Mouse (Mus musculus) embryo, embryonic 11 days (tissue): ENCODE results near the gene Gm6812.
"Not testable (repeated sequence)": the region's sequence is repeated elsewhere in the genome, so short reads cannot be mapped to it uniquely, and the experiment has no call there.

Experiments
- DNase-seq: peaks from one replicate; pipeline ENCODE4 v3.0.0-alpha.2; 2015

Gene Gm6812

DNA sequence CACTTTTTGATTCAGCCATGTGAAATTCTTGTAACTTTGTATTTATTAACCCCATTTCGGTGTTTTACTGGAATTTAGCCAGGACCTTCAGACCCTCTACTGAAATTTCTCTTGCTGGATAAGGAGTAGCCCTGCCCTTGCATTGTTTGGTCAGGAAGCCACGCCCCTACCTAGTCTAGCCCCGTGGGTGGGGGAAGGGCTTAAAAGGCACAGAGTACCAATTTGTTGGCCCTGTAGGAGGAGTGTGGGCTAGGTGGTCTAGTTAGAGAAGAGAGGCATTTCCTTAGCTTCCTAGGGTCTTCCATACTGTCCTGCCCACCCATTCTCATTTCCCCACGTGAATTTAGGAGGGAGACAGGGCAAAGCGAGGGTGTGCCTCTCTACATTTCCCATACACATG is at the start of gene Gm6812:
Gene Gm6812, minus strand, starts transcription at position 101 of the 400 bp plus-strand sequence.
- DNase-seq: not testable (repeated sequence)

DNA sequence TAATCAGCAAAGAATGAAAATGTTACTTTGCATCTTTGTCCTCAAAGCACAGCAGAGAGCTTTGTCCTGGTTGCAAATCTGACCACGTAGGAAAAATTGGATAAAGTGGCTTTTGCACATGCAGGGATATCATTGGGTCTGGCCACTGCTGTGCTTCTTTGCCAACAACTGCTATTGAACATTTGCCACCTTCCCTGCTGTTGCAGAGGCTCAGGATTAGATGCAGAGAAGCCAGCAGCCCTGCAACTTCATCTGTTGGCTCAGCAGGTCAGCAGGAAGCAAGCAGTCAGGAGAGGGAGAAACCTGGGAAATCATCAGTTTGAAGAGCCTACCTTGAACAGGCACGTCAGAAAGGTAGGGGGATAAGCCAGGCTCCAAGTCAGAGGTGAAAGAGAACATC is 27.7 kb downstream of the Gm6812 start:
- no peak for DNase-seq
